ENCODE assay signal across 11 mouse cellular contexts in the genomic region with DNA sequence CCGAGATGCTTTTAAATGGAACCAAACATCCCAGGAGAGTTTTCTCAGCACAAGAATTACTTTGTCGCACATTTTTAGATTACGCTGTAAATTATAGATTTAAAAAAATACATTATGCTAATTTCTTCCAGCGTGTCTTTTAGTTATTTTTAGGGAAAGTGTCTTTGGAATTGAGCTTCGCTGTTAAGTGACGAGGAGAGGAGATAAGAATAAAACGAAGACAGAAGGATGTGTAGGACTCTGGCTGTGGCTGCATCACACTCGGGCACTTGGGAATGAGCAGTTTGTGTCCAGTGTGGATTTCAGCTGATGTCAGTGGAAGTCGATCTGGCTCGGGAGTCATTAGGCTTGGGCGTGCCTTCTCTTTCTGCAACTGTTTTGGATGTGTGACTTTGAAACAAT.
A peak's percentile ranks its signal among the peaks of the same experiment; 100 is the strongest.
DNase-seq lines count a peak whose midpoint lies in the region.
"Had no signal": no experiment of that assay in that cellular context is flagged by ENCODE, and none has a peak within 500 bp of the region (broad histone marks: within the 10 kb centered on the region; RNA-seq: fewer than 3 reads in every experiment).

No protein-coding gene starts in this region.

- intact Hi-C loops in left cerebral cortex, postnatal 25 days (cut with DNase I): loop anchor here (5.0 to 10.0 kb wide), 2 partner anchors 80 to 553 kb away; no protein-coding TSS in a partner anchor
- intact Hi-C loops in left cerebral cortex, postnatal 4 days (cut with DNase I): loop anchor here (10.0 kb wide), 1 partner anchor 553 kb away; no protein-coding TSS in a partner anchor

- peak; percentile 56 for DNase-seq in gastrocnemius, adult 18-20 months (ENCODE audit: low spot score)
- no peak for DNase-seq in gastrocnemius, postnatal 10 days
- DNase-seq in left cerebral cortex, postnatal 25 days (ENCODE audit: low spot score in 2 of 2): peak; percentile 33 to 84
- DNase-seq in left cerebral cortex, postnatal 4 days: no peak
- DNase-seq in gastrocnemius, postnatal 25 days: peak; percentile 33
- DNase-seq in right cerebral cortex, postnatal 10 days (ENCODE audit: low spot score in 2 of 2): peak; percentile 54 to 69
- DNase-seq in layer of hippocampus, adult 8-10 months (ENCODE audit: low spot score in 2 of 2): no peak
- DNase-seq in adrenal gland, postnatal 4 days (ENCODE audit: low spot score in 2 of 2): no peak
- DNase-seq: cerebellum, adult 11 months; liver, postnatal 0 days; midbrain, embryonic 14.5 days had no signal

Comparison
In these comparisons a context has a peak if more than half of its experiments do, and no peak if none do; other contexts are left out.
1. DNase-seq: peak in gastrocnemius, adult 18-20 months (single experiment), left cerebral cortex, postnatal 25 days (2 of 2), gastrocnemius, postnatal 25 days (single experiment) and right cerebral cortex, postnatal 10 days (2 of 2); none in gastrocnemius, postnatal 10 days (single experiment), left cerebral cortex, postnatal 4 days (single experiment), layer of hippocampus, adult 8-10 months (0 of 2) and adrenal gland, postnatal 4 days (0 of 2).